Mouse (Mus musculus): ENCODE results near the gene 4933405L10Rik. TPM values are rescaled to one million over a fixed set of nuclear protein-coding genes. Genes with fewer than 3 reads are reported as not detected.

Gene 4933405L10Rik
- total and polyA plus RNA-seq, 2 experiments: not detected

GRCm38 (mm10) chr8:105753916-105754315 lies 46.5 kb downstream of the 4933405L10Rik start:
- peaks cover 26% of the 10 kb centered on the region for H3K4me1 ChIP-seq (ENCODE audit: control insufficient read depth, insufficient read depth, low read length)
- no peaks in the 10 kb centered on the region for H3K36me3 ChIP-seq (ENCODE audit: control insufficient read depth, insufficient read depth, low read length)
- H3K27me3 ChIP-seq (ENCODE audit: control insufficient read depth, insufficient read depth, low read length): no peaks in the 10 kb centered on the region
- no peak for DNase-seq (ENCODE audit: extremely low read depth, low read depth, low spot score)
- TF ChIP-seq CTCF (IDR thresholded peaks at IDR 0.05; ENCODE audit: low read depth, low read length): no peak
- TF ChIP-seq POLR2A (IDR thresholded peaks at IDR 0.05; ENCODE audit: extremely low read depth, insufficient read depth, low read length): no peak
- H3K9ac ChIP-seq (ENCODE audit: low read depth, low read length): no peak overlapping the region
- WGBS: 75% methylated on average over 2 of the region's 2 CpGs
- no peak overlapping the region for H3K4me3 ChIP-seq (ENCODE audit: insufficient read depth, low read depth, low read length)
- H3K27ac ChIP-seq (replicated peaks; ENCODE audit: insufficient read depth, low read depth, low read length): no peak overlapping the region
- peaks cover 13% of the 10 kb centered on the region; the same call in 1 of the 2 replicates for H3K79me2 ChIP-seq (ENCODE audit: control insufficient read depth, insufficient read depth, low read length)

GRCm38 (mm10) chr8:105754688-105755087 lies 47.2 kb downstream of the 4933405L10Rik start:
- no peak overlapping the region for H3K9ac ChIP-seq (ENCODE audit: low read depth, low read length)
- no peak overlapping the region for H3K4me3 ChIP-seq (ENCODE audit: insufficient read depth, low read depth, low read length)
- 26% methylated on average over 2 of the region's 2 CpGs for WGBS
- H3K36me3 ChIP-seq (ENCODE audit: control insufficient read depth, insufficient read depth, low read length): no peaks in the 10 kb centered on the region
- DNase-seq (ENCODE audit: extremely low read depth, low read depth, low spot score): peak; percentile 91
- no peak for TF ChIP-seq CTCF (IDR thresholded peaks at IDR 0.05; ENCODE audit: low read depth, low read length)
- TF ChIP-seq POLR2A (IDR thresholded peaks at IDR 0.05; ENCODE audit: extremely low read depth, insufficient read depth, low read length): no peak
- H3K4me1 ChIP-seq (ENCODE audit: control insufficient read depth, insufficient read depth, low read length): peaks cover 22% of the 10 kb centered on the region
- H3K27ac ChIP-seq (replicated peaks; ENCODE audit: insufficient read depth, low read depth, low read length): no peak overlapping the region
- H3K79me2 ChIP-seq (ENCODE audit: control insufficient read depth, insufficient read depth, low read length): peaks cover 8% of the 10 kb centered on the region; the same call in 1 of the 2 replicates
- no peaks in the 10 kb centered on the region for H3K27me3 ChIP-seq (ENCODE audit: control insufficient read depth, insufficient read depth, low read length)

GRCm38 (mm10) chr8:105757796-105758276 lies 50.4 kb downstream of the 4933405L10Rik start:
- peak overlapping the region; percentile 90 for H3K4me3 ChIP-seq (ENCODE audit: insufficient read depth, low read depth, low read length)
- H3K9ac ChIP-seq (ENCODE audit: low read depth, low read length): peak overlapping the region; percentile 86
- H3K27ac ChIP-seq (replicated peaks; ENCODE audit: insufficient read depth, low read depth, low read length): peak overlapping the region; percentile 68
- no peak for DNase-seq (ENCODE audit: extremely low read depth, low read depth, low spot score)
- 8% methylated on average over 12 of the region's 12 CpGs for WGBS
- no peaks in the 10 kb centered on the region for H3K36me3 ChIP-seq (ENCODE audit: control insufficient read depth, insufficient read depth, low read length)
- H3K4me1 ChIP-seq (ENCODE audit: control insufficient read depth, insufficient read depth, low read length): peaks cover 13% of the 10 kb centered on the region
- H3K27me3 ChIP-seq (ENCODE audit: control insufficient read depth, insufficient read depth, low read length): no peaks in the 10 kb centered on the region
- H3K79me2 ChIP-seq (ENCODE audit: control insufficient read depth, insufficient read depth, low read length): peaks cover 7% of the 10 kb centered on the region; the same call in 1 of the 2 replicates
- TF ChIP-seq POLR2A (IDR thresholded peaks at IDR 0.05; ENCODE audit: extremely low read depth, insufficient read depth, low read length): no peak
- TF ChIP-seq CTCF (IDR thresholded peaks at IDR 0.05; ENCODE audit: low read depth, low read length): no peak

- H3K27me3 ChIP-seq (ENCODE audit: control insufficient read depth, insufficient read depth, low read length): no peaks in the 10 kb centered on the region
- TF ChIP-seq CTCF (IDR thresholded peaks at IDR 0.05; ENCODE audit: low read depth, low read length) (no peak), POLR2A (IDR thresholded peaks at IDR 0.05; ENCODE audit: extremely low read depth, insufficient read depth, low read length) (peak; percentile 13; the same call in 1 of the 2 replicates)
- peak within 1 kb of the TSS; percentile 68 for H3K27ac ChIP-seq (replicated peaks; ENCODE audit: insufficient read depth, low read depth, low read length)
- H3K79me2 ChIP-seq (ENCODE audit: control insufficient read depth, insufficient read depth, low read length): peaks cover 7% of the 10 kb centered on the region; the same call in 1 of the 2 replicates
- no peaks in the 10 kb centered on the region for H3K36me3 ChIP-seq (ENCODE audit: control insufficient read depth, insufficient read depth, low read length)
- WGBS: 2% methylated on average over 57 of the region's 57 CpGs
- H3K4me1 ChIP-seq (ENCODE audit: control insufficient read depth, insufficient read depth, low read length): peaks cover 13% of the 10 kb centered on the region
- H3K9ac ChIP-seq (ENCODE audit: low read depth, low read length): peak within 1 kb of the TSS; percentile 86
- DNase-seq (ENCODE audit: extremely low read depth, low read depth, low spot score): peak; percentile 83
- H3K4me3 ChIP-seq (ENCODE audit: insufficient read depth, low read depth, low read length): peak within 1 kb of the TSS; percentile 90
Observed at GRCm38 (mm10) chr8:105758277-105759108, 51.0 kb downstream of the 4933405L10Rik start, which contains the start of gene Gfod2. Gfod2 (minus strand) TSS chr8:105758664.

Other genes with a start within 250 kb of the 4933405L10Rik start
- 0.47 and 0.65 TPM in 2 replicates for gene Tppp3, start 236.1 kb upstream of the 4933405L10Rik start, total RNA-seq (2014; rRNA removed)
- 0.51 and 0.80 TPM in 2 replicates for gene Tppp3, start 236.1 kb upstream of the 4933405L10Rik start, polyA plus RNA-seq (2012; rRNA removed)
- 1.9 and 2.3 TPM in 2 replicates for gene Zdhhc1, start 210.8 kb upstream of the 4933405L10Rik start, total RNA-seq (2014; rRNA removed)
- gene Zdhhc1, start 210.8 kb upstream of the 4933405L10Rik start, polyA plus RNA-seq (2012; rRNA removed): 2.3 and 4.5 TPM in 2 replicates
- gene Hsd11b2, start 188.9 kb upstream of the 4933405L10Rik start, total RNA-seq (2014; rRNA removed): not detected in 2 replicates
- 0.09 and 0.12 TPM in 2 replicates for gene Hsd11b2, start 188.9 kb upstream of the 4933405L10Rik start, polyA plus RNA-seq (2012; rRNA removed)
- 63.5 and 85.9 TPM in 2 replicates for gene Atp6v0d1, start 141.6 kb upstream of the 4933405L10Rik start, total RNA-seq (2014; rRNA removed)
- 77.2 and 82.0 TPM in 2 replicates for gene Atp6v0d1, start 141.6 kb upstream of the 4933405L10Rik start, polyA plus RNA-seq (2012; rRNA removed)
- 1.3 and 2.6 TPM in 2 replicates for gene Ripor1, start 102.4 kb upstream of the 4933405L10Rik start, total RNA-seq (2014; rRNA removed)
- gene Ripor1, start 102.4 kb upstream of the 4933405L10Rik start, polyA plus RNA-seq (2012; rRNA removed): 5.5 and 7.4 TPM in 2 replicates
- gene Ctcf, start 71.1 kb upstream of the 4933405L10Rik start, total RNA-seq (2014; rRNA removed): 14.6 and 15.6 TPM in 2 replicates
- gene Ctcf, start 71.1 kb upstream of the 4933405L10Rik start, polyA plus RNA-seq (2012; rRNA removed): 6.6 TPM in 2 replicates
- gene Agrp, start 70.3 kb upstream of the 4933405L10Rik start, total RNA-seq (2014; rRNA removed): not detected in 2 replicates
- gene Agrp, start 70.3 kb upstream of the 4933405L10Rik start, polyA plus RNA-seq (2012; rRNA removed): not detected in 2 replicates
- under 0.01 and 0.07 TPM in 2 replicates for gene Carmil2, start 21.4 kb upstream of the 4933405L10Rik start, total RNA-seq (2014; rRNA removed)
- 0.32 and 0.64 TPM in 2 replicates for gene Carmil2, start 21.4 kb upstream of the 4933405L10Rik start, polyA plus RNA-seq (2012; rRNA removed)
- 1.5 and 3.2 TPM in 2 replicates for gene Acd, start 6.6 kb upstream of the 4933405L10Rik start, total RNA-seq (2014; rRNA removed)
- 18.3 and 22.8 TPM in 2 replicates for gene Acd, start 6.6 kb upstream of the 4933405L10Rik start, polyA plus RNA-seq (2012; rRNA removed)
- 4.1 and 5.4 TPM in 2 replicates for gene Pard6a, start 6.5 kb upstream of the 4933405L10Rik start, total RNA-seq (2014; rRNA removed)
- gene Pard6a, start 6.5 kb upstream of the 4933405L10Rik start, polyA plus RNA-seq (2012; rRNA removed): 8.1 and 8.6 TPM in 2 replicates
- 0.13 TPM in 1 of 2 replicates, not detected in the other for gene Enkd1, start 555 bp downstream of the 4933405L10Rik start, total RNA-seq (2014; rRNA removed)
- gene Enkd1, start 555 bp downstream of the 4933405L10Rik start, polyA plus RNA-seq (2012; rRNA removed): 0.42 and 0.62 TPM in 2 replicates
- 2.6 and 3.4 TPM in 2 replicates for gene Gfod2, start 51.0 kb downstream of the 4933405L10Rik start, total RNA-seq (2014; rRNA removed)
- gene Gfod2, start 51.0 kb downstream of the 4933405L10Rik start, polyA plus RNA-seq (2012; rRNA removed): 6.3 and 9.2 TPM in 2 replicates
- 19.7 and 26.9 TPM in 2 replicates for gene Ranbp10, start 119.7 kb downstream of the 4933405L10Rik start, total RNA-seq (2014; rRNA removed)
- 37.1 and 38.0 TPM in 2 replicates for gene Ranbp10, start 119.7 kb downstream of the 4933405L10Rik start, polyA plus RNA-seq (2012; rRNA removed)
- gene Tsnaxip1, start 120.1 kb downstream of the 4933405L10Rik start, total RNA-seq (2014; rRNA removed): not detected in 2 replicates
- gene Tsnaxip1, start 120.1 kb downstream of the 4933405L10Rik start, polyA plus RNA-seq (2012; rRNA removed): not detected in 2 replicates
- gene Cenpt, start 145.6 kb downstream of the 4933405L10Rik start, total RNA-seq (2014; rRNA removed): 0.92 and 1.4 TPM in 2 replicates
- 1.9 and 2.1 TPM in 2 replicates for gene Cenpt, start 145.6 kb downstream of the 4933405L10Rik start, polyA plus RNA-seq (2012; rRNA removed)
- 11.3 and 15.6 TPM in 2 replicates for gene Thap11, start 147.5 kb downstream of the 4933405L10Rik start, total RNA-seq (2014; rRNA removed)
- 26.9 and 28.5 TPM in 2 replicates for gene Thap11, start 147.5 kb downstream of the 4933405L10Rik start, polyA plus RNA-seq (2012; rRNA removed)
- gene Nutf2, start 152.9 kb downstream of the 4933405L10Rik start, total RNA-seq (2014; rRNA removed): 21.6 and 28.1 TPM in 2 replicates
- gene Nutf2, start 152.9 kb downstream of the 4933405L10Rik start, polyA plus RNA-seq (2012; rRNA removed): 23.9 and 29.3 TPM in 2 replicates
- 7.5 and 12.1 TPM in 2 replicates for gene Edc4, start 173.2 kb downstream of the 4933405L10Rik start, total RNA-seq (2014; rRNA removed)
- 20.0 and 32.0 TPM in 2 replicates for gene Edc4, start 173.2 kb downstream of the 4933405L10Rik start, polyA plus RNA-seq (2012; rRNA removed)
- gene Nrn1l, start 185.9 kb downstream of the 4933405L10Rik start, total RNA-seq (2014; rRNA removed): not detected in 2 replicates
- 0.35 and 1.5 TPM in 2 replicates for gene Nrn1l, start 185.9 kb downstream of the 4933405L10Rik start, polyA plus RNA-seq (2012; rRNA removed)
- gene Pskh1, start 192.8 kb downstream of the 4933405L10Rik start, total RNA-seq (2014; rRNA removed): 19.0 and 20.1 TPM in 2 replicates
- gene Pskh1, start 192.8 kb downstream of the 4933405L10Rik start, polyA plus RNA-seq (2012; rRNA removed): 35.9 and 37.9 TPM in 2 replicates
- 8.5 and 59.0 TPM in 2 replicates for gene Ctrl, start 226.2 kb downstream of the 4933405L10Rik start, total RNA-seq (2014; rRNA removed)
- gene Ctrl, start 226.2 kb downstream of the 4933405L10Rik start, polyA plus RNA-seq (2012; rRNA removed): 1.6 and 2.0 TPM in 2 replicates
- gene Psmb10, start 230.8 kb downstream of the 4933405L10Rik start, total RNA-seq (2014; rRNA removed): 86.8 and 109 TPM in 2 replicates
- gene Psmb10, start 230.8 kb downstream of the 4933405L10Rik start, polyA plus RNA-seq (2012; rRNA removed): 122 and 139 TPM in 2 replicates
- 215 and 324 TPM in 2 replicates for gene Lcat, start 235.7 kb downstream of the 4933405L10Rik start, total RNA-seq (2014; rRNA removed)
- 919 and 969 TPM in 2 replicates for gene Lcat, start 235.7 kb downstream of the 4933405L10Rik start, polyA plus RNA-seq (2012; rRNA removed)